Mouse (Mus musculus): ENCODE results near the gene D10Jhu81e.

- TF ChIP-seq TAL1 (IDR thresholded peaks at IDR 0.05; ENCODE audit: low read length) (no peak), GATA1 (IDR thresholded peaks at IDR 0.05; ENCODE audit: low read length) (no peak)
Observed at GRCm38 (mm10) chr10:78211311-78211710, 41.7 kb upstream of the D10Jhu81e start.
